ENCODE assay signal across 18 mouse cellular contexts in the genomic region with DNA sequence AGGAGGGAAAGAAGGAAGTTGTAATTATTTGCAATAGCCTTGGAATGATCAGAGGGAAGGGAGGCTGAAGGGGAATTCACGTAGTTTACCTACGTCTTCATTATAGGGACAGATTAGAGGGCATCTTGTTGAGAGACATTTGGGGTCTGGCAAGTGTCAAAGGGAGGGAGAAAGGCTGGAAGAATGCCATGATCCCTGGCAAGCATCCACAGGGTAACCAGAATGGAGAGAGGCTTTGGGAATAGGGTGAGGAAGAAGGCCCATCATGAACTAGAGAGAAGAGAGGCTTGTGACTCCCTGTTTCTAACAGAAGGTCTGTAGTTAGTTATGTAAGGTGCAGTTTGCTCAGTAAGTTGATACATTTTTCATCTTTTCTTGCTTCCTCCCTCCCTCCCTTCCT.
"Had no signal": no experiment of that assay in that cellular context is flagged by ENCODE, and none has a peak within 500 bp of the region (broad histone marks: within the 10 kb centered on the region; RNA-seq: fewer than 3 reads in every experiment).

No protein-coding gene starts in this region.

- H3K27ac ChIP-seq: midbrain, embryonic 10.5 days; midbrain, embryonic 12.5 days; neural tube, embryonic 13.5 days; neural tube, embryonic 15.5 days had no signal

- H3K9ac ChIP-seq: lung, embryonic 14.5 days; midbrain, embryonic 12.5 days; neural tube, embryonic 13.5 days; neural tube, embryonic 15.5 days had no signal

- H3K4me2 ChIP-seq: lung, embryonic 14.5 days; midbrain, embryonic 12.5 days; neural tube, embryonic 13.5 days; neural tube, embryonic 15.5 days had no signal

- ATAC-seq: midbrain, embryonic 16.5 days had no signal

- H3K36me3 ChIP-seq: midbrain, embryonic 10.5 days; midbrain, embryonic 12.5 days; neural tube, embryonic 13.5 days; neural tube, embryonic 15.5 days had no signal

- H3K27me3 ChIP-seq: midbrain, embryonic 12.5 days; neural tube, embryonic 13.5 days; neural tube, embryonic 15.5 days had no signal

- H3K4me1 ChIP-seq: midbrain, embryonic 10.5 days; midbrain, embryonic 12.5 days; neural tube, embryonic 13.5 days; neural tube, embryonic 15.5 days had no signal

- DNase-seq: lung, postnatal 10 days; lung, postnatal 4 days; midbrain, embryonic 14.5 days; retina, postnatal 1 day; right cerebral cortex, adult 18-20 months; right cerebral cortex, postnatal 25 days; right cerebral cortex, postnatal 4 days; spleen, adult 18-20 months; thymus, adult 18-20 months; thymus, postnatal 14 days; thymus, postnatal 36 days had no signal

- H3K9me3 ChIP-seq: midbrain, embryonic 10.5 days; midbrain, embryonic 12.5 days; neural tube, embryonic 13.5 days; neural tube, embryonic 15.5 days had no signal

- H3K4me3 ChIP-seq: midbrain, embryonic 10.5 days; midbrain, embryonic 12.5 days; myocyte; neural tube, embryonic 13.5 days; neural tube, embryonic 15.5 days had no signal
